Mouse (Mus musculus) forebrain, postnatal 0 days (tissue): ENCODE measurements around the gene Gm10401. TPM values are rescaled to one million over a fixed set of nuclear protein-coding genes. Genes with fewer than 3 reads are reported as not detected.

Source experiments
- ATAC-seq: fragments of 200-750 bp; cut with Nextera tagmentation; 2 replicates; pipeline ENCODE4 v1.8.0; 2017; ENCODE audit warnings: mild to moderate bottlenecking, moderate library complexity
- DNase-seq: peaks from one replicate; pipeline ENCODE4 v3.0.0-alpha.2; 2015
- H3K27ac ChIP-seq: fragments of 300-500 bp; sonication (generic); 2 replicates; pipeline ENCODE4 v1.5.1; 2014; ENCODE audit warnings: low read depth, mild to moderate bottlenecking, antibody characterized with exemption, low read length, moderate library complexity, mixed read lengths
- H3K27me3 ChIP-seq: fragments of 300-500 bp; sonication (generic); 2 replicates; pipeline ENCODE4 v1.6.1; 2014; ENCODE audit warnings: mild to moderate bottlenecking, low read length, mixed read lengths; ENCODE audit not compliant: insufficient read depth
- H3K36me3 ChIP-seq: fragments of 300-500 bp; sonication (generic); 2 replicates; pipeline ENCODE4 v1.6.1; 2014; ENCODE audit warnings: mild to moderate bottlenecking, moderate library complexity; ENCODE audit not compliant: insufficient read depth
- H3K4me1 ChIP-seq: fragments of 300-500 bp; sonication (generic); 2 replicates; pipeline ENCODE4 v1.6.1; 2014; ENCODE audit warnings: antibody characterized with exemption; ENCODE audit not compliant: insufficient read depth
- H3K4me2 ChIP-seq: fragments of 300-500 bp; sonication (generic); 2 replicates; pipeline ENCODE4 v1.6.1; 2014; ENCODE audit warnings: low read depth, mild to moderate bottlenecking, moderate library complexity
- H3K4me3 ChIP-seq: fragments of 300-500 bp; sonication (generic); 2 replicates; pipeline ENCODE4 v1.5.1; 2014; ENCODE audit warnings: low read depth, low read length, mixed read lengths
- H3K9ac ChIP-seq: fragments of 300-500 bp; sonication (generic); 2 replicates; pipeline ENCODE4 v1.6.1; 2014; ENCODE audit warnings: mild to moderate bottlenecking
- H3K9me3 ChIP-seq: fragments of 300-500 bp; sonication (generic); 2 replicates; pipeline ENCODE4 v1.6.1; 2016; ENCODE audit warnings: low read length
- CTCF ChIP-seq: sonication (generic); IDR thresholded peaks from 2 replicates; pipeline ENCODE4 v1.5.1; 2016; ENCODE audit warnings: antibody characterized with exemption, control low read depth, low read depth
- WGBS: fragments of 180-500 bp; shearing (Covaris S2); extraction: QIAGEN DNeasy Blood & Tissue Kit; methylation state at CpG from one replicate; pipeline ENCODE4 v1.1.7; 2014; 5-methylcytosine and 5-hydroxymethylcytosine counted together
- polyA plus RNA-seq: library from polyadenylated mRNA; unstranded; fragments of >200 nt; fragmentation: Nextera tagmentation; extraction: Ambion mirVana; gene quantifications from 2 replicates; pipeline ENCODE4 v1.2.1, GENCODE M21; 2015
- total RNA-seq: library from RNA; depleted of rRNA; stranded (reverse); fragments of >200 nt; gene quantifications from 2 replicates; pipeline ENCODE4 v1.2.3, GENCODE M21; 2014

Gm10401 gene
- total and polyA plus RNA-seq, 2 experiments from 2014 or later, result 44.0 TPM; not detected in 1

DNA sequence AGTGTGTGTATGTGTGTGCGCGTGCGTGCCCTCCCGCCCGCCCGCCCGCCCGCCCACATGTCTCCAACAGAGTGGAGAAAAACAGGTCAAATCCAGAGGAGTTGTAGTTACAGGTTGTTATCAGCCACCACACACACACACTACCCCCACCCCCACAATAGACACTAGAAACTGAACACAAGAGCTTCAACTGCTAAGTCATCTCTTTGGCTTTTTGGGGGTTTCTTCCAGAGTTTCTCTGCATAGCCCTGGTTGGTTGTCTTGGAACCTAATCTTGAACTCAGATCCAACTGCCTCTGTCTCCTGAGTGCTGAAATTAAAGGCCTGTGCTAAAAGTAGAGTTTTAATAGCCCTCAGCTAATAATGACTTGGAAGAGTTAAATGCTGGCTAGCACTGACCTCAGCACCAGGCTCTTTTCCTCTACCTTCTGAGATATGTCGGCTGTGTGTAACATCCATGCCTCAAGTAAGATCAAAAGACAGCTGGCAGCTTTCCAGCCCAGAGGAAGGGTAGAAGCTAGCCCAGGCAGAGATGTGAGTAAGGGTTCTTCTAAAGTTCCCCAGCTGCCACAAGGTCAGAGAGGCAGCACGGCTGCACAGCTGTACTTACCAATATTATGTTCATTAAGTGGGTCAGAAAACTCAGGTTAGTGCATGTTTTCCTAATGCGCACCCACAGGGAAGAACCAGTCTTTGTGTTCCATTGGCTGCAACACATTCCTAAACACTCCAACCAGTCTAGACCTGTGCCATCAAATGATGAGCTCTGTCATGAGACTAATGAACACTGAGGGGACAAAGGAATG is 26.8 kb downstream of the Gm10401 start:
- WGBS, result 87% methylated on average over 11 of the region's 11 CpGs
- H3K36me3 ChIP-seq, result peaks cover 12% of the 10 kb centered on the region
- no peak overlapping the region for H3K27ac ChIP-seq
- no peak overlapping the region for H3K4me2 ChIP-seq
- ATAC-seq, result no peak
- no peak for TF ChIP-seq CTCF
- H3K4me1 ChIP-seq, result no peaks in the 10 kb centered on the region
- no peaks in the 10 kb centered on the region for H3K9me3 ChIP-seq
- no peaks in the 10 kb centered on the region for H3K27me3 ChIP-seq
- no peak for DNase-seq
- H3K9ac ChIP-seq, result no peak overlapping the region
- no peak overlapping the region for H3K4me3 ChIP-seq

DNA sequence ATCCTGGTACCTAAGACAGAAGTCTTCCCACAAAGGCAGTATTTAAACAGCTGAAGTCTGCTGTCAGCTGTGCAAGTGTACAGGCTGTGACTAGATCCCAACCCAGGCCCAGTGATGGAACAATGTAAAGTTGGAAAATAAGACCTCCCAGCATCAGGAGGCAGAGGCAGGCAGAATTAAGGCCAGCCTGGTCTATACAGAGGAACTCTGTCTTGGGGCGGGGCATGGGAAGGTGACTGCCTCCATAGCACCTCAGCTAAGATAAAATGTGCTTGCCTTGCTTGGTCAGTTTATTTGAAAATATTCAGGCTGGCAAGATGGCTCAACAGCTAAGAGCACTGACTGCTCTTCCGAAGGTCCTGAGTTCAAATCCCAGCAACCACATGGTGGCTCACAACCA is 27.6 kb downstream of the Gm10401 start:
- H3K27me3 ChIP-seq, result no peaks in the 10 kb centered on the region
- no peak for ATAC-seq
- H3K4me1 ChIP-seq, result no peaks in the 10 kb centered on the region
- DNase-seq, result no peak
- H3K27ac ChIP-seq, result no peak overlapping the region
- WGBS, result 100% methylated on average over 2 of the region's 2 CpGs
- peaks cover 7% of the 10 kb centered on the region for H3K36me3 ChIP-seq
- no peak overlapping the region for H3K4me3 ChIP-seq
- no peak for TF ChIP-seq CTCF
- H3K9me3 ChIP-seq, result no peaks in the 10 kb centered on the region
- H3K4me2 ChIP-seq, result no peak overlapping the region
- no peak overlapping the region for H3K9ac ChIP-seq

GRCm38 (mm10) chr5:115069611-115070010 is 28.5 kb downstream of the Gm10401 start:
- H3K27me3 ChIP-seq, result no peaks in the 10 kb centered on the region
- H3K4me1 ChIP-seq, result no peaks in the 10 kb centered on the region
- no peaks in the 10 kb centered on the region for H3K36me3 ChIP-seq
- H3K9ac ChIP-seq, result no peak overlapping the region
- H3K9me3 ChIP-seq, result no peaks in the 10 kb centered on the region
- 94% methylated on average over 3 of the region's 3 CpGs for WGBS
- no peak for DNase-seq
- TF ChIP-seq CTCF, result no peak
- no peak overlapping the region for H3K4me2 ChIP-seq
- no peak for ATAC-seq
- no peak overlapping the region for H3K4me3 ChIP-seq
- no peak overlapping the region for H3K27ac ChIP-seq

- 91% methylated on average over 11 of the region's 11 CpGs for WGBS
- TF ChIP-seq CTCF, result no peak
- Histone ChIP-seq H3K27me3 (no peaks in the 10 kb centered on the region), H3K4me2 (no peak overlapping the region), H3K9ac (no peak overlapping the region), H3K36me3 (no peaks in the 10 kb centered on the region; the same call in 1 of the 2 replicates), H3K4me3 (no peak overlapping the region), H3K27ac (no peak overlapping the region), H3K4me1 (no peaks in the 10 kb centered on the region), H3K9me3 (no peaks in the 10 kb centered on the region)
- DNase-seq (no peak), ATAC-seq (no peak)
Measured at GRCm38 (mm10) chr5:115068671-115069421, 29.2 kb downstream of the Gm10401 start.

DNA sequence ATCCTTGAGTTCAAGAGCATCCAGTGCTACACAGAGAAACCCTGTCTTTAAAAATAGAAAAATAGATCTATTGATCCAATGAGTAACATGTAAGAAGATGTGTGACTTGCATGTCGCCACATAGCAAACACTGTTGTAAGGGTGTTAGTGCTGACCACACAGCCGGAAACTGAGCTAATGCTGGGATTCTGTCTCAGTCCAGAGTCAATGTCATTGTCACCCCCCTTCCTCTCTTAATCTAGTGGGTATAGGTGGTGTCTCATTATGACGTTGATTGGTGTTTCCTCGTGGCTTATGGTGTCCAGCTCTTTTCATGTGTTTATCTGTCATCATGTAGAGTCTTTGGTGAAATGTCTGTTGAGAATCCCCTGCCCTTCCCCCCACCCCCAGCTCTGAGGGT is 31.9 kb downstream of the Gm10401 start:
- no peak for ATAC-seq
- WGBS, result 77% methylated on average over 4 of the region's 4 CpGs
- H3K9ac ChIP-seq, result no peak overlapping the region

DNA sequence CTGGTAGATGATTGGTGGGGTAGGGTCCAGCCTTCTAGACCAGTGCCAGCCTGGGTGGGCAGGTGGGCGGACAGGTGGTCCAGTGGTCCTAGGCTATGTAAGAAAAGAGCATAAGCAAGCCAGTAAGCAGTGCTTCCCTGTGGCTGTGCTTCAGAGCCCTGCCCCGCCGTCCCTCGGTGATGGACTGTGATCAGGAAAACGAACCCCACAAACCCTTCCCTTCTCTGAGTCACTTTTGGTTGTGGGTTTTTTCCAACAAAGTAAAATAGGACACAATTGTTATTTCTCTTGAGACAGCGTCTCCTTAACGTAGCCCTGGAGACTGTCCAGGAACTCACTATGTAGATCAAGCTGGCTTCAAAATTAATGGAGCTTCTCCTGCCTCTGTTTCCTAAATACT is 34.7 kb downstream of the Gm10401 start:
- no peaks in the 10 kb centered on the region for H3K4me1 ChIP-seq
- H3K9ac ChIP-seq, result no peak overlapping the region
- no peak overlapping the region for H3K4me3 ChIP-seq
- no peaks in the 10 kb centered on the region for H3K9me3 ChIP-seq
- 80% methylated on average over 7 of the region's 7 CpGs for WGBS
- H3K27me3 ChIP-seq, result no peaks in the 10 kb centered on the region
- no peaks in the 10 kb centered on the region; the same call in 1 of the 2 replicates for H3K36me3 ChIP-seq
- DNase-seq, result no peak
- no peak for TF ChIP-seq CTCF
- no peak for ATAC-seq
- no peak overlapping the region for H3K4me2 ChIP-seq
- H3K27ac ChIP-seq, result no peak overlapping the region

More for the DNA sequence above, 31.9 kb downstream of the Gm10401 start:
- Histone ChIP-seq H3K9me3 (no peaks in the 10 kb centered on the region), H3K27me3 (no peaks in the 10 kb centered on the region), H3K36me3 (no peaks in the 10 kb centered on the region; the same call in 1 of the 2 replicates), H3K4me1 (no peaks in the 10 kb centered on the region), H3K27ac (no peak overlapping the region), H3K4me2 (no peak overlapping the region), H3K4me3 (no peak overlapping the region)
- TF ChIP-seq CTCF, result no peak
- no peak for DNase-seq

DNA sequence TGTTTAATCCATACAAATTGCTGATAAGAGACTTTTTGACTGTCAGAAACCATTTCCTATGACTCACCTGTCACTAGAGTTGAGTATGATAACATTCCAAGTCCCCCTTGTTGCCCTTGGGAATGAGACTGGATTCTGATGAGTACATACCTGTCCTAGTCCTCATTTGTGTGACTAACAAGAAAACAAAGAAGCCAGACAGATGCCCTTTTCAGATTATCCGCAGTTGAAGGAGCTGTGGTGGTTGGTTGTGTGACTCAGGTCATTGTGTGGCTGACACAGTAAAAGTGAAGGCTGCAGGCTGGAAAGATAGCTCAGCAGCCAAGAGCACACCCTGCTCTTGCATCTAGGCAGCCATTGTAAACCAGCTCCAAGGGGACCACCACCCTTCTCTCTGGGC is 35.5 kb downstream of the Gm10401 start:
- Histone ChIP-seq H3K4me1 (no peaks in the 10 kb centered on the region), H3K36me3 (no peaks in the 10 kb centered on the region; the same call in 1 of the 2 replicates), H3K9ac (no peak overlapping the region), H3K9me3 (no peaks in the 10 kb centered on the region), H3K27me3 (no peaks in the 10 kb centered on the region), H3K27ac (no peak overlapping the region), H3K4me3 (no peak overlapping the region), H3K4me2 (no peak overlapping the region)
- DNase-seq (no peak), ATAC-seq (no peak)
- 81% methylated on average over 1 of the region's 1 CpGs for WGBS
- TF ChIP-seq CTCF, result no peak
